Mouse (Mus musculus): ENCODE data around the gene Cenps. TPM values are rescaled to one million over a fixed set of nuclear protein-coding genes. Genes with fewer than 3 reads are reported as not detected.
"Not testable (repeated sequence)": the region's sequence is repeated elsewhere in the genome, so short reads cannot be mapped to it uniquely, and the experiment has no call there.

Cenps gene
- polyA plus RNA-seq, 1 experiment from 2014 or later, result 18.7 TPM

DNA sequence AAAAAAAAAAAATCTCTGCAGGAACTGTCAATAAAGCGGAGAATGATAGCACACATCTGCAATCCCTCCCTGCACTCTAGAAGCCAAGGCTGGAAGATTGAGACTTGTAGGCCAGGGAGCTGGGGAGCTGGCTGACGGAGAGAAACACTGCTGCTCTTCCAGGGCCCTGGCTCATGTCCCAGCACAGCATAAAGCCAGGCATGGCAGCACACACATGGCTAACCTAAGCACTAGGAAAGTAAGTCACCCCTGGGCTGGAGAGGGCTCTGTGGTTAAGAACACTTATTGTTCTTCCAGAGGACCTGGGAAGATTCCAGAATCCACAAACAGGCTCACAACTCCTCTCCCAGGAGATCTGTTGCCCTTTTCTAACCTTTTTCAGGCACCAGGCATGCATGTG lies 35.2 kb upstream of the Cenps start:
- no peak for ATAC-seq (ENCODE audit: low FRiP score)
- no peak overlapping the region for H3K9ac ChIP-seq
- no peaks in the 10 kb centered on the region for H3K9me3 ChIP-seq (ENCODE audit: control insufficient read depth, low read length)
- DNase-seq (ENCODE audit: low spot score), result peak; percentile 34
- H3K4me2 ChIP-seq (replicated peaks), result no peak overlapping the region
- H3K27me3 ChIP-seq (ENCODE audit: control insufficient read depth, insufficient read depth, low read length), result no peaks in the 10 kb centered on the region
- H3K4me3 ChIP-seq (replicated peaks; ENCODE audit: low read length), result no peak overlapping the region
- 54% methylated on average over 2 of the region's 2 CpGs for WGBS
- peaks cover 29% of the 10 kb centered on the region for H3K36me3 ChIP-seq (replicated peaks; ENCODE audit: control insufficient read depth, insufficient read depth)
- peak overlapping the region; percentile 57; the same call in 1 of the 2 replicates for H3K27ac ChIP-seq
- no peaks in the 10 kb centered on the region for H3K4me1 ChIP-seq (replicated peaks; ENCODE audit: control insufficient read depth, insufficient read depth, low read length)

DNA sequence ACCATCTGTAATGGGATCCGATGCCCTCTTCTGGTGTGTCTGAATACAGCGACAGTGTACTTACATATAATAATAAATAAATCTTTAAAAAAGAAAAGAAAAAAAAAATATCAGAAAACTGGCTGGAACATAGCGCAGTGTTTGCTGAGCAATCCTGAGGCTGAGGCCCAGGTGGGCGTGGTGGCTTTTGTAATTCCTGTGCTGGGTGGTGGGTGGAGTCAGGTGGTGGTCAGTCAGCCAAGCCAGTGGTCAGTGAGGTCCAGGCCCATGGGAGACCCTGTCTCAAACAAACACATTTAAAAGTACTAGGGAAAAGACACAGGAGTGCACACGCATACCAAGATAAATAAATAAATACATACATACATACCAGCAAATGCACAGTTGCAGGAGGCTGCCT lies 34.7 kb upstream of the Cenps start:
- Histone ChIP-seq H3K4me2 (replicated peaks) (no peak overlapping the region), H3K9ac (no peak overlapping the region), H3K27me3 (ENCODE audit: control insufficient read depth, insufficient read depth, low read length) (no peaks in the 10 kb centered on the region), H3K4me1 (replicated peaks; ENCODE audit: control insufficient read depth, insufficient read depth, low read length) (no peaks in the 10 kb centered on the region), H3K36me3 (replicated peaks; ENCODE audit: control insufficient read depth, insufficient read depth) (peaks cover 24% of the 10 kb centered on the region), H3K27ac (peak overlapping the region; percentile 57), H3K4me3 (replicated peaks; ENCODE audit: low read length) (no peak overlapping the region), H3K9me3 (ENCODE audit: control insufficient read depth, low read length) (no peaks in the 10 kb centered on the region)
- no peak for ATAC-seq (ENCODE audit: low FRiP score)
- DNase-seq (ENCODE audit: low spot score), result no peak
- 95% methylated on average over 5 of the region's 5 CpGs for WGBS

DNA sequence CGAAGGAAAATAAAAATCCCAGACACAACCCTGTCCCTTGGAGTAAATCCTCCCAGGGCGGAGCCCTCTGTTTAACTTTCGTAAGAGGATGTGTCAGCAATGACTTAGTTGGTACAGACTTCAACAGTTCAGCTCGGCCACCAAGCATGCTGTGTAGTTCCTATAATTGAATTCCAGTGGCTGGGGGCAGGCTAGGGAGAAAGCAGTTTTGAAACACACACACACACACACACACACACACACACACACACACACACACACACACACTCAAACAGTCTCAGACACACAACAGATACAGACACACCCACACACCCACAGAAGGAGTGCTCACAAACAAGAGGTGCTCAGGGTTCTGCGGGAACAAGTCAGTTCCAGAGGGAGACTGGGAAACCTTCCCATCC lies 34.2 kb upstream of the Cenps start:
- no peak overlapping the region for H3K4me2 ChIP-seq (replicated peaks)
- ATAC-seq (ENCODE audit: low FRiP score), result no peak
- H3K9me3 ChIP-seq (ENCODE audit: control insufficient read depth, low read length), result no peaks in the 10 kb centered on the region

DNA sequence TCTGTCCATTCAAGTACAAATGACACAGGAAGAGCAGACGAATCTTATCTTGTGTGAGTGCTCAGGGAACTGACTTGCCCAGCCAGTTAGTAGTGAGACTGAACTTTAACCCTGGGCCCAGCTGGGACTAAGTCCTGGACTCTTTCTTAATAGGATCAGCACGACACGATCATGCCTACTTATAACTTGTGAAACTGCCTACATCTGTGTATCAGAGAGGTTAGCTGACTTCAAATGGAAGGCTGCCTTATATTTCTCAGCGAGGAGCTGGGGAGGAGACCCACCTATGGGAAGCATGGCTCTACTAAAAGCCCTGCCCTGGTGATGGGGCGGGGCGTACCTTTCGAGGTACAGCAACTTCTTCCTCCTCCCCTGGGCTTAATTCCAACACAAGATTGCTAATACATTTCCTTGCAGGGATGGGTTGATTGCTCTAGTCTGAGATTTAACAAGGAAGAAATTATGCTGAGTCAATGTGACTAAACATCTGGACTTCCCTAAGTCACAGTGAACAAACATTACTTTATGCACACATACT lies 33.0 kb upstream of the Cenps start:
- H3K36me3 ChIP-seq (replicated peaks; ENCODE audit: control insufficient read depth, insufficient read depth), result peaks cover 11% of the 10 kb centered on the region; the same call in 1 of the 2 replicates
- DNase-seq (ENCODE audit: low spot score), result no peak
- H3K4me1 ChIP-seq (replicated peaks; ENCODE audit: control insufficient read depth, insufficient read depth, low read length), result peaks cover 4% of the 10 kb centered on the region
- H3K4me2 ChIP-seq (replicated peaks), result no peak overlapping the region
- 73% methylated on average over 7 of the region's 7 CpGs for WGBS
- H3K27ac ChIP-seq, result no peak overlapping the region; the same call in 1 of the 2 replicates
- no peak overlapping the region for H3K9ac ChIP-seq
- no peak overlapping the region for H3K4me3 ChIP-seq (replicated peaks; ENCODE audit: low read length)
- ATAC-seq (ENCODE audit: low FRiP score), result no peak
- no peaks in the 10 kb centered on the region for H3K27me3 ChIP-seq (ENCODE audit: control insufficient read depth, insufficient read depth, low read length)
- no peaks in the 10 kb centered on the region for H3K9me3 ChIP-seq (ENCODE audit: control insufficient read depth, low read length)

More for the DNA sequence above, 34.2 kb upstream of the Cenps start:
- no peaks in the 10 kb centered on the region for H3K27me3 ChIP-seq (ENCODE audit: control insufficient read depth, insufficient read depth, low read length)
- H3K4me3 ChIP-seq (replicated peaks; ENCODE audit: low read length), result no peak overlapping the region
- H3K4me1 ChIP-seq (replicated peaks; ENCODE audit: control insufficient read depth, insufficient read depth, low read length), result no peaks in the 10 kb centered on the region
- 77% methylated on average over 5 of the region's 5 CpGs for WGBS
- DNase-seq (ENCODE audit: low spot score), result no peak
- no peak overlapping the region for H3K27ac ChIP-seq
- peaks cover 20% of the 10 kb centered on the region for H3K36me3 ChIP-seq (replicated peaks; ENCODE audit: control insufficient read depth, insufficient read depth)
- H3K9ac ChIP-seq, result no peak overlapping the region

DNA sequence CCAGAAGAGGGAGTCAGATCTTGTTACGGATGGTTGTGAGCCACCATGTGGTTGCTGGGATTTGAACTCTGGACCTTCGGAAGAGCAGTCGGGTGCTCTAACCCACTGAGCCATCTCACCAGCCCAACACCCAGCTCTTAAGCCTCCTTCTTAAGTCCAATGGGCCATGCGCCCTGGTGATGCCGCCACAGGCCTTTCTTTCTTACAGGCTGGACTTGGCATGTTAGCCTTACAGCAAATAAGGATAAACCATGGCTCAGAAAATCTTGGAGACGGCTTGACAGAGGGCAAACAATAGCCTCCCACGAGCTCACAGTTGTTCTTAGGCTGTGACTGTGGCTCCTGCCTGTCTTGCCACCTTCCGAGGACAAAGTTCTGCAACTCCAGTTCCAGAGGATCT lies 32.5 kb upstream of the Cenps start:
- not testable (repeated sequence) for H3K4me1 ChIP-seq (replicated peaks; ENCODE audit: control insufficient read depth, insufficient read depth, low read length); H3K9ac ChIP-seq; ATAC-seq (ENCODE audit: low FRiP score); H3K27ac ChIP-seq; H3K4me2 ChIP-seq (replicated peaks); DNase-seq (ENCODE audit: low spot score); H3K9me3 ChIP-seq (ENCODE audit: control insufficient read depth, low read length); H3K4me3 ChIP-seq (replicated peaks; ENCODE audit: low read length); H3K27me3 ChIP-seq (ENCODE audit: control insufficient read depth, insufficient read depth, low read length)
- peaks cover 11% of the 10 kb centered on the region; the same call in 1 of the 2 replicates for H3K36me3 ChIP-seq (replicated peaks; ENCODE audit: control insufficient read depth, insufficient read depth)
- 75% methylated on average over 7 of the region's 8 CpGs for WGBS

DNA sequence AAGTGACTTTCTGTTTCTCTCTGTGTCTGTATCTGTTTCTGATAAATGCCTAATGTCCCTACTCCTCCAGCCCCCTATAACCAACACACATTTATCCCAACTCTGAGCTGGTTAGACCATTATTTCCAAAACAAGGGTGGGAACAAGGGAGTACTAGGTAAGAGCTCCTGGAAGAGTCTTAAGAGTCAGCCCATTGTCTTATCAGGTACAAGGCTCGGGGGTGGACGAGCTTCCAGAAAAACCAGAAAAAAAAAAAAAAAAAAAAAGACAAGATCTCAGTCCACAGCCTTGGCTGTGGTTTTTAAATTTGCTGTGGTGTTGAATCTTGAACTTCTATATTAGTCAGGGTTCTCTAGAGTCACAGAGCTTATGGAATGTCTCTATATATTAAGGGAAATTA lies 30.6 kb upstream of the Cenps start:
- DNase-seq (ENCODE audit: low spot score) (no peak), ATAC-seq (ENCODE audit: low FRiP score) (no peak)
- H3K4me2 ChIP-seq (replicated peaks), result peak overlapping the region; percentile 87; the same call in 1 of the 2 replicates
- H3K27ac ChIP-seq, result no peak overlapping the region
- H3K4me3 ChIP-seq (replicated peaks; ENCODE audit: low read length), result 0 out of 2 replicates have a peak overlapping the region, but pooled peaks have one; percentile 73
- H3K9ac ChIP-seq, result no peak overlapping the region
- WGBS, result 71% methylated on average over 2 of the region's 2 CpGs
- peaks cover 27% of the 10 kb centered on the region for H3K36me3 ChIP-seq (replicated peaks; ENCODE audit: control insufficient read depth, insufficient read depth)
- no peaks in the 10 kb centered on the region for H3K9me3 ChIP-seq (ENCODE audit: control insufficient read depth, low read length)
- H3K27me3 ChIP-seq (ENCODE audit: control insufficient read depth, insufficient read depth, low read length), result no peaks in the 10 kb centered on the region
- H3K4me1 ChIP-seq (replicated peaks; ENCODE audit: control insufficient read depth, insufficient read depth, low read length), result peaks cover 10% of the 10 kb centered on the region

DNA sequence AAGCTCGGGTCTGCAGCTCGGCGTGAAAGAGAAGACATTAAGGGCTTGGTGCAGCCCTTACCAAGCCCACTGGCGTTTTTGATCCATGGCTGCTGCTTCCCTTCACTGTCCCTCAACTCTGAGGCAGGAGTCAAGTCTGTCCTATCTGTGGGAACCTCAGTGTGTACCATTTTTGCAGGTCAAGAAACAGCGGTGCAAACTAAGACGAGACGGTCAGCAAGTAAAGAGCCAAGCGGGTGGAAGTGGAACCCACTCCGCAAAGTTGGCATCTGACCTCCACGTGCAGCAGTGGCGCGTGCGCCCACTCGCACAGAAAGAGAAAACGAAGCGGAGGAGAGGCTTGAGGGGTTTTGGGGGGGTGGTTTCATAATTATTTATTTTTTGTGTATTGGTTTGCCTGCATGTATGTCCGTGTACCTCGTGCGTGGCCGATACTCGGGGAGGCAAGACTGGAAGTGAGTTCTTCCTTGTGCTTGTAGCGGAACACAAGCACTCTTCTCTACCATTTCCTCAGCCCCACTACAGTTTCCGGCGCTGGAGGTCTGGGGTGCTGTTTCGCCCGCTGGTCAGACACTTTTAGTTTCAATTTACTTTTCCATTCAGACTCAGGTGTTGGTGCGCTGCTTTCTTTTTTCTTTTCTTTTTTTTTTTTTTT lies 29.7 kb upstream of the Cenps start:
- peak; percentile 67 for ATAC-seq (ENCODE audit: low FRiP score)
- peak overlapping the region; percentile 39; the same call in 1 of the 2 replicates for H3K27ac ChIP-seq

DNA sequence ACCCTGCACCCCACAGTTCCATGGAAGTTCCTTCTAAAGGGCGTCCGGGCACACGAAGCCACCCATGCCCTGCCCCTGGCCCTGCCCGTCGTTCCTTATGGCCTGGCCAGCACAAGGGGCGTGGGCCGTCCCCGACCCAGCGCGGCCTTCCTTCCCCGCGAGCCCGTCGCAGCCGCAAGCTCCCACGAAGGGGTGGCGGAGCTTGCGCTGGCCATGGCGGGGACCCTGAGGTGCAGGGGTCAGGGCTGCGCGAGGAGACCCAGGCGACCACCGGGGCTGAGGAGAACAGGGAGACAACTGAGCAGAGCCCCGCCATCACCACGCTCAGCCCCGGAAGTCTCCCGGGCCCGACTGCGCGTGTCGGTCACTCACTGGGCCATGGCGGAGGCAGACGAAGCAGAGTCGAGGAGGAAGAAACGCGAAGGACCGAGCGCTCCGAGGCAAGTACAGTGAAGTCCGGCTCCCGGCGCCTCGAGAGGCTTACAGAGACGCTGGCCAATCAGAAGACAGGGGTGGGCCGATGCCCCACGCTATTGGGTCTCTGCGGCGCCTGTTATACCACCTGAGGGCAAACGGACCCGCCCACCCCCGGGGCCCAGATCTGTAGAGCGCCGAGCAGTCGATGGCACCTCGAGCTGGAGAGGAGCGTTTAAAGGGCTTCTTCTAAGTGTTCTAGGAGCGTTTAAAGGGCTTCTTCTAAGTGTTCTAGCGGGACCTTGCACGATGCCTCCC lies 29.0 kb upstream of the Cenps start, which contains the start of gene Pgd:
Pgd (minus strand) TSS at position 557 of the 732 bp plus-strand sequence.
- DNase-seq (ENCODE audit: low spot score), result peak; percentile 93
- Histone ChIP-seq H3K9me3 (ENCODE audit: control insufficient read depth, low read length) (no peaks in the 10 kb centered on the region), H3K4me2 (replicated peaks) (peak within 1 kb of the TSS; percentile 87), H3K4me3 (replicated peaks; ENCODE audit: low read length) (peak within 1 kb of the TSS; percentile 73), H3K27ac (peak within 1 kb of the TSS; percentile 58), H3K36me3 (replicated peaks; ENCODE audit: control insufficient read depth, insufficient read depth) (peaks cover 38% of the 10 kb centered on the region), H3K9ac (peak within 1 kb of the TSS; percentile 80), H3K27me3 (ENCODE audit: control insufficient read depth, insufficient read depth, low read length) (no peaks in the 10 kb centered on the region), H3K4me1 (replicated peaks; ENCODE audit: control insufficient read depth, insufficient read depth, low read length) (peaks cover 10% of the 10 kb centered on the region)
- WGBS, result under 1% methylated on average over 59 of the region's 59 CpGs
- peak; percentile 99 for ATAC-seq (ENCODE audit: low FRiP score)

More for the DNA sequence above, 29.7 kb upstream of the Cenps start:
- peak; percentile 34 for DNase-seq (ENCODE audit: low spot score)
- peaks cover 34% of the 10 kb centered on the region for H3K36me3 ChIP-seq (replicated peaks; ENCODE audit: control insufficient read depth, insufficient read depth)
- peak overlapping the region; percentile 73 for H3K4me3 ChIP-seq (replicated peaks; ENCODE audit: low read length)
- H3K9ac ChIP-seq, result peak overlapping the region; percentile 61
- no peaks in the 10 kb centered on the region for H3K27me3 ChIP-seq (ENCODE audit: control insufficient read depth, insufficient read depth, low read length)
- H3K4me2 ChIP-seq (replicated peaks), result peak overlapping the region; percentile 87
- peaks cover 10% of the 10 kb centered on the region for H3K4me1 ChIP-seq (replicated peaks; ENCODE audit: control insufficient read depth, insufficient read depth, low read length)
- no peaks in the 10 kb centered on the region for H3K9me3 ChIP-seq (ENCODE audit: control insufficient read depth, low read length)
- 3% methylated on average over 27 of the region's 27 CpGs for WGBS

DNA sequence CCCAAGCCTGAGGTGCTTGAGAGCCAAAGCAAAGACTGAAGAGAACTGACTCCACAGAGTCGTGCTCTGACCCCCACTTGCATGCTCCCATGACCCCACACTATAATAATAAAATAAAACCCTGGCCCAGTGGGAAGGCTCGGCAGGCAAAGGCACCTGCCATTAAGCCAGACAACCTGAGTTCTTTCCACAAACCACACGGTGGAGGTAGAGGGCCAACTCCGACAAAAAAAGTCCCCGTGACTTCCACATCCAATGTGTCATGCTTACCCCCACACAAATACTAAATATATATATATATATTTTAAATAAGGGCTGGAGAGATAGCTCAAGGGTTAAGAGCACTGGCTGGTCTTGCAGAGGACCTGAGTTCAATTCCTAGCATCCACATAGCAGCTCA lies 26.7 kb upstream of the Cenps start:
- no peak for ATAC-seq (ENCODE audit: low FRiP score)
- H3K36me3 ChIP-seq (replicated peaks; ENCODE audit: control insufficient read depth, insufficient read depth), result peaks cover 61% of the 10 kb centered on the region
- no peak overlapping the region for H3K4me2 ChIP-seq (replicated peaks)
- no peak overlapping the region for H3K9ac ChIP-seq
- H3K27ac ChIP-seq, result no peak overlapping the region
- 71% methylated on average over 5 of the region's 5 CpGs for WGBS
- no peak overlapping the region for H3K4me3 ChIP-seq (replicated peaks; ENCODE audit: low read length)
- no peaks in the 10 kb centered on the region for H3K27me3 ChIP-seq (ENCODE audit: control insufficient read depth, insufficient read depth, low read length)
- peaks cover 10% of the 10 kb centered on the region for H3K4me1 ChIP-seq (replicated peaks; ENCODE audit: control insufficient read depth, insufficient read depth, low read length)
- DNase-seq (ENCODE audit: low spot score), result no peak
- no peaks in the 10 kb centered on the region for H3K9me3 ChIP-seq (ENCODE audit: control insufficient read depth, low read length)
